Mouse (Mus musculus) 3T3-L1 (cell line): ENCODE results near the gene Spink4.
"Not testable (repeated sequence)": the region's sequence is repeated elsewhere in the genome, so short reads cannot be mapped to it uniquely, and the experiment has no call there.

Experiments used
- DNase-seq: peaks from one replicate; pipeline ENCODE4 v3.0.0-alpha.2; 2015; ENCODE audit warnings: low read depth, low spot score

The Spink4 gene

GRCm38 (mm10) chr4:40900612-40901011, 19.2 kb upstream of the Spink4 start:
- no peak for DNase-seq

- DNase-seq: peak; percentile 76
These were observed 13.6 kb upstream of the Spink4 start for GRCm38 (mm10) chr4:40906298-40906697.

- no peak for DNase-seq
These were observed 11.4 kb upstream of the Spink4 start for GRCm38 (mm10) chr4:40908261-40908969.

- peak; percentile 21 for DNase-seq
These were observed 5.5 kb upstream of the Spink4 start for GRCm38 (mm10) chr4:40914287-40914867.

- no peak for DNase-seq
These were observed 3.9 kb upstream of the Spink4 start for GRCm38 (mm10) chr4:40915947-40916346.

- no peak for DNase-seq
These were observed 3.2 kb upstream of the Spink4 start for GRCm38 (mm10) chr4:40916592-40917155.

GRCm38 (mm10) chr4:40920576-40920975, 724 bp downstream of the Spink4 start:
- no peak for DNase-seq

- DNase-seq: no peak
These were observed 1.4 kb downstream of the Spink4 start for GRCm38 (mm10) chr4:40921288-40921687.

- no peak for DNase-seq
These were observed 3.3 kb downstream of the Spink4 start for GRCm38 (mm10) chr4:40923087-40923651.

- DNase-seq: no peak
These were observed 5.7 kb downstream of the Spink4 start for GRCm38 (mm10) chr4:40925568-40925967.

GRCm38 (mm10) chr4:40929046-40929445, 9.2 kb downstream of the Spink4 start:
- DNase-seq: no peak

- no peak for DNase-seq
These were observed 13.8 kb downstream of the Spink4 start for GRCm38 (mm10) chr4:40933694-40934093.

- DNase-seq: not testable (repeated sequence)
These were observed 14.5 kb downstream of the Spink4 start for GRCm38 (mm10) chr4:40934369-40934768.

GRCm38 (mm10) chr4:40936175-40936839, 16.5 kb downstream of the Spink4 start:
- no peak for DNase-seq

GRCm38 (mm10) chr4:40938793-40939192, 18.9 kb downstream of the Spink4 start:
- DNase-seq: no peak

- DNase-seq: no peak
These were observed 23.8 kb downstream of the Spink4 start for GRCm38 (mm10) chr4:40943651-40944050.

- DNase-seq: no peak
These were observed 26.8 kb downstream of the Spink4 start for GRCm38 (mm10) chr4:40946516-40947121.

- DNase-seq: peak; percentile 56
These were observed 27.8 kb downstream of the Spink4 start for GRCm38 (mm10) chr4:40947565-40948159.

- peak; percentile 98 for DNase-seq
These were observed 28.4 kb downstream of the Spink4 start, which contains the start of the genes Bag1 and Chmp5 for GRCm38 (mm10) chr4:40948160-40948708. TSS of gene Bag1 (minus strand) at chr4:40948294. TSS of gene Chmp5 (plus strand) at chr4:40948407.

- peak; percentile 49 for DNase-seq
These were observed 33.7 kb downstream of the Spink4 start for GRCm38 (mm10) chr4:40953521-40953920.

GRCm38 (mm10) chr4:40955942-40956341, 36.1 kb downstream of the Spink4 start:
- DNase-seq: no peak
